In genomic region chr1:93551427-93551826, GRCm38 (mm10) we compare ENCODE assay signal across 25 mouse cellular contexts.
"Had no signal": no experiment of that assay in that cellular context is flagged by ENCODE, and none has a peak within 500 bp of the region (broad histone marks: within the 10 kb centered on the region; RNA-seq: fewer than 3 reads in every experiment).

No protein-coding gene starts in this region.

- DNase-seq: gastrocnemius, postnatal 14 days; gastrocnemius, postnatal 36 days; heart, postnatal 4 days; kidney, adult 11 months; kidney, adult 2 months; kidney, adult 9 months; kidney, postnatal 14 days; kidney, postnatal 36 days; layer of hippocampus, adult 9-11 months; layer of hippocampus, postnatal 36 days; left cerebral cortex, postnatal 4 days had no signal

- H3K27ac ChIP-seq: heart, embryonic 10.5 days; hindbrain, embryonic 10.5 days; hindbrain, embryonic 12.5 days; hindbrain, embryonic 14.5 days; intestine, embryonic 15.5 days; kidney, embryonic 15.5 days; kidney, postnatal 0 days; limb, embryonic 13.5 days; limb, embryonic 15.5 days; liver, embryonic 12.5 days; liver, embryonic 14.5 days had no signal

- H3K9ac ChIP-seq: heart, embryonic 12.5 days; hindbrain, embryonic 12.5 days; hindbrain, embryonic 14.5 days; intestine, embryonic 15.5 days; kidney, embryonic 15.5 days; limb, embryonic 13.5 days; limb, embryonic 15.5 days; liver, embryonic 12.5 days; liver, embryonic 14.5 days had no signal

- H3K36me3 ChIP-seq: heart, embryonic 12.5 days; hindbrain, embryonic 10.5 days; hindbrain, embryonic 12.5 days; limb, embryonic 15.5 days; liver, embryonic 12.5 days had no signal

- H3K27me3 ChIP-seq: heart, embryonic 12.5 days; hindbrain, embryonic 12.5 days; intestine, embryonic 15.5 days; kidney, embryonic 15.5 days; limb, embryonic 13.5 days; limb, embryonic 15.5 days; liver, embryonic 12.5 days had no signal

- ATAC-seq: hindbrain, embryonic 16.5 days; inflammation-experienced regulatory T-cells, adult 6 months; intestine, embryonic 15.5 days; liver, embryonic 12.5 days had no signal

- H3K4me1 ChIP-seq: hindbrain, embryonic 10.5 days; hindbrain, embryonic 12.5 days; intestine, embryonic 15.5 days; kidney, embryonic 15.5 days; limb, embryonic 15.5 days; liver, embryonic 12.5 days had no signal

- H3K4me3 ChIP-seq: heart, embryonic 10.5 days; heart, embryonic 12.5 days; hindbrain, embryonic 10.5 days; hindbrain, embryonic 12.5 days; intestine, embryonic 15.5 days; kidney, embryonic 15.5 days; limb, embryonic 13.5 days; limb, embryonic 15.5 days; liver, embryonic 12.5 days had no signal
